Mouse (Mus musculus): ENCODE measurements around the gene Chrna1. TPM values are rescaled to one million over a fixed set of nuclear protein-coding genes. Genes with fewer than 3 reads are reported as not detected.
"Not testable (repeated sequence)": the region's sequence is repeated elsewhere in the genome, so short reads cannot be mapped to it uniquely, and the experiment has no call there.

The Chrna1 gene
- polyA plus RNA-seq, 1 experiment from 2014 or later = 0.24 TPM

GRCm38 (mm10) chr2:73557061-73557460 is 23.1 kb downstream of the Chrna1 start:
- not testable (repeated sequence) for H3K9ac ChIP-seq (ENCODE audit: low read depth, low read length); H3K4me3 ChIP-seq (ENCODE audit: low read depth, low read length); H3K4me1 ChIP-seq (ENCODE audit: control insufficient read depth, insufficient read depth, low read length); ATAC-seq; H3K36me3 ChIP-seq (ENCODE audit: control insufficient read depth, insufficient read depth, low read length); H3K4me2 ChIP-seq (ENCODE audit: low read length); H3K27me3 ChIP-seq (ENCODE audit: control insufficient read depth, insufficient read depth, low read depth, low read length); H3K27ac ChIP-seq (ENCODE audit: low read length); H3K9me3 ChIP-seq (replicated peaks; ENCODE audit: control insufficient read depth, low read length, poor library complexity, severe bottlenecking)
- 98% methylated on average over 3 of the region's 3 CpGs for WGBS

GRCm38 (mm10) chr2:73554389-73554788 is 25.7 kb downstream of the Chrna1 start:
- ATAC-seq = no peak
- Histone ChIP-seq H3K9ac (ENCODE audit: low read depth, low read length) (no peak overlapping the region), H3K27me3 (ENCODE audit: control insufficient read depth, insufficient read depth, low read depth, low read length) (no peaks in the 10 kb centered on the region), H3K4me2 (ENCODE audit: low read length) (no peak overlapping the region), H3K4me1 (ENCODE audit: control insufficient read depth, insufficient read depth, low read length) (no peaks in the 10 kb centered on the region), H3K4me3 (ENCODE audit: low read depth, low read length) (no peak overlapping the region), H3K9me3 (replicated peaks; ENCODE audit: control insufficient read depth, low read length, poor library complexity, severe bottlenecking) (no peaks in the 10 kb centered on the region), H3K27ac (ENCODE audit: low read length) (no peak overlapping the region), H3K36me3 (ENCODE audit: control insufficient read depth, insufficient read depth, low read length) (no peaks in the 10 kb centered on the region)
- 74% methylated on average over 3 of the region's 3 CpGs for WGBS

- no peaks in the 10 kb centered on the region for H3K4me1 ChIP-seq (ENCODE audit: control insufficient read depth, insufficient read depth, low read length)
- no peaks in the 10 kb centered on the region for H3K9me3 ChIP-seq (replicated peaks; ENCODE audit: control insufficient read depth, low read length, poor library complexity, severe bottlenecking)
- H3K9ac ChIP-seq (ENCODE audit: low read depth, low read length) = no peak overlapping the region
- H3K4me3 ChIP-seq (ENCODE audit: low read depth, low read length) = no peak overlapping the region
- no peaks in the 10 kb centered on the region for H3K27me3 ChIP-seq (ENCODE audit: control insufficient read depth, insufficient read depth, low read depth, low read length)
- 90% methylated on average over 3 of the region's 3 CpGs for WGBS
- H3K4me2 ChIP-seq (ENCODE audit: low read length) = no peak overlapping the region
- no peaks in the 10 kb centered on the region for H3K36me3 ChIP-seq (ENCODE audit: control insufficient read depth, insufficient read depth, low read length)
- no peak for ATAC-seq
- H3K27ac ChIP-seq (ENCODE audit: low read length) = no peak overlapping the region
Observed at GRCm38 (mm10) chr2:73552926-73553325, 27.2 kb downstream of the Chrna1 start.

GRCm38 (mm10) chr2:73550725-73551124 is 29.4 kb downstream of the Chrna1 start:
- H3K36me3 ChIP-seq (ENCODE audit: control insufficient read depth, insufficient read depth, low read length) = no peaks in the 10 kb centered on the region
- H3K27ac ChIP-seq (ENCODE audit: low read length) = no peak overlapping the region
- no peaks in the 10 kb centered on the region for H3K9me3 ChIP-seq (replicated peaks; ENCODE audit: control insufficient read depth, low read length, poor library complexity, severe bottlenecking)
- H3K4me3 ChIP-seq (ENCODE audit: low read depth, low read length) = no peak overlapping the region
- 20% methylated on average over 6 of the region's 6 CpGs for WGBS
- no peak overlapping the region for H3K9ac ChIP-seq (ENCODE audit: low read depth, low read length)
- no peaks in the 10 kb centered on the region for H3K27me3 ChIP-seq (ENCODE audit: control insufficient read depth, insufficient read depth, low read depth, low read length)
- peak overlapping the region; percentile 38 for H3K4me2 ChIP-seq (ENCODE audit: low read length)
- ATAC-seq = 0 out of 2 replicates have a peak, but pooled peaks have one; percentile 70
- no peaks in the 10 kb centered on the region for H3K4me1 ChIP-seq (ENCODE audit: control insufficient read depth, insufficient read depth, low read length)

GRCm38 (mm10) chr2:73548542-73548941 is 31.6 kb downstream of the Chrna1 start:
- 72% methylated on average over 2 of the region's 2 CpGs for WGBS
- Histone ChIP-seq H3K4me2 (ENCODE audit: low read length) (no peak overlapping the region), H3K9me3 (replicated peaks; ENCODE audit: control insufficient read depth, low read length, poor library complexity, severe bottlenecking) (no peaks in the 10 kb centered on the region), H3K27ac (ENCODE audit: low read length) (no peak overlapping the region), H3K36me3 (ENCODE audit: control insufficient read depth, insufficient read depth, low read length) (no peaks in the 10 kb centered on the region), H3K4me3 (ENCODE audit: low read depth, low read length) (no peak overlapping the region), H3K9ac (ENCODE audit: low read depth, low read length) (no peak overlapping the region), H3K4me1 (ENCODE audit: control insufficient read depth, insufficient read depth, low read length) (no peaks in the 10 kb centered on the region), H3K27me3 (ENCODE audit: control insufficient read depth, insufficient read depth, low read depth, low read length) (no peaks in the 10 kb centered on the region)
- no peak for ATAC-seq

- H3K27ac ChIP-seq (ENCODE audit: low read length) = no peak overlapping the region
- H3K27me3 ChIP-seq (ENCODE audit: control insufficient read depth, insufficient read depth, low read depth, low read length) = no peaks in the 10 kb centered on the region
- H3K4me1 ChIP-seq (ENCODE audit: control insufficient read depth, insufficient read depth, low read length) = no peaks in the 10 kb centered on the region
- H3K9me3 ChIP-seq (replicated peaks; ENCODE audit: control insufficient read depth, low read length, poor library complexity, severe bottlenecking) = no peaks in the 10 kb centered on the region
- no peak overlapping the region for H3K4me2 ChIP-seq (ENCODE audit: low read length)
- H3K36me3 ChIP-seq (ENCODE audit: control insufficient read depth, insufficient read depth, low read length) = no peaks in the 10 kb centered on the region
- ATAC-seq = no peak
- 95% methylated on average over 4 of the region's 4 CpGs for WGBS
- H3K9ac ChIP-seq (ENCODE audit: low read depth, low read length) = no peak overlapping the region
- H3K4me3 ChIP-seq (ENCODE audit: low read depth, low read length) = no peak overlapping the region
Observed at GRCm38 (mm10) chr2:73547256-73547655, 32.9 kb downstream of the Chrna1 start.

GRCm38 (mm10) chr2:73545556-73545955 is 34.6 kb downstream of the Chrna1 start:
- Histone ChIP-seq H3K36me3 (ENCODE audit: control insufficient read depth, insufficient read depth, low read length) (no peaks in the 10 kb centered on the region), H3K27ac (ENCODE audit: low read length) (no peak overlapping the region), H3K4me1 (ENCODE audit: control insufficient read depth, insufficient read depth, low read length) (peaks cover 2% of the 10 kb centered on the region), H3K9me3 (replicated peaks; ENCODE audit: control insufficient read depth, low read length, poor library complexity, severe bottlenecking) (no peaks in the 10 kb centered on the region), H3K9ac (ENCODE audit: low read depth, low read length) (no peak overlapping the region), H3K4me2 (ENCODE audit: low read length) (no peak overlapping the region), H3K4me3 (ENCODE audit: low read depth, low read length) (no peak overlapping the region), H3K27me3 (ENCODE audit: control insufficient read depth, insufficient read depth, low read depth, low read length) (no peaks in the 10 kb centered on the region)
- 76% methylated on average over 2 of the region's 2 CpGs for WGBS
- ATAC-seq = no peak

GRCm38 (mm10) chr2:73540450-73541162 is 39.5 kb downstream of the Chrna1 start:
- Histone ChIP-seq H3K27me3 (ENCODE audit: control insufficient read depth, insufficient read depth, low read depth, low read length) (no peaks in the 10 kb centered on the region), H3K4me2 (ENCODE audit: low read length) (peak overlapping the region; percentile 26), H3K9me3 (replicated peaks; ENCODE audit: control insufficient read depth, low read length, poor library complexity, severe bottlenecking) (no peaks in the 10 kb centered on the region), H3K9ac (ENCODE audit: low read depth, low read length) (no peak overlapping the region), H3K36me3 (ENCODE audit: control insufficient read depth, insufficient read depth, low read length) (no peaks in the 10 kb centered on the region), H3K4me1 (ENCODE audit: control insufficient read depth, insufficient read depth, low read length) (peaks cover 6% of the 10 kb centered on the region), H3K4me3 (ENCODE audit: low read depth, low read length) (no peak overlapping the region), H3K27ac (ENCODE audit: low read length) (no peak overlapping the region)
- 38% methylated on average over 16 of the region's 16 CpGs for WGBS
- no peak for ATAC-seq

GRCm38 (mm10) chr2:73539697-73540096 is 40.4 kb downstream of the Chrna1 start:
- WGBS = 32% methylated on average over 1 of the region's 1 CpGs
- peaks cover 6% of the 10 kb centered on the region for H3K4me1 ChIP-seq (ENCODE audit: control insufficient read depth, insufficient read depth, low read length)
- no peak overlapping the region for H3K9ac ChIP-seq (ENCODE audit: low read depth, low read length)
- H3K9me3 ChIP-seq (replicated peaks; ENCODE audit: control insufficient read depth, low read length, poor library complexity, severe bottlenecking) = no peaks in the 10 kb centered on the region
- no peak for ATAC-seq
- no peak overlapping the region for H3K4me2 ChIP-seq (ENCODE audit: low read length)
- H3K27me3 ChIP-seq (ENCODE audit: control insufficient read depth, insufficient read depth, low read depth, low read length) = no peaks in the 10 kb centered on the region
- no peak overlapping the region for H3K27ac ChIP-seq (ENCODE audit: low read length)
- H3K4me3 ChIP-seq (ENCODE audit: low read depth, low read length) = no peak overlapping the region
- H3K36me3 ChIP-seq (ENCODE audit: control insufficient read depth, insufficient read depth, low read length) = no peaks in the 10 kb centered on the region

Data from midbrain, embryonic 16.5 days (tissue).